Mouse (Mus musculus) cerebellum, adult 9-10 months (tissue): ENCODE measurements around the gene Yjefn3.
A peak's percentile ranks its signal among the peaks of the same experiment; 100 is the strongest.

Experiments
- DNase-seq: peaks from one replicate; pipeline ENCODE4 v3.0.0; 2022

Gene Yjefn3

GRCm38 (mm10) chr8:69906260-69906659, 3.7 kb upstream of the Yjefn3 start:
- no peak for DNase-seq

- peak; percentile 57 for DNase-seq
Observed at GRCm38 (mm10) chr8:69904096-69904495, 1.6 kb upstream of the Yjefn3 start.

GRCm38 (mm10) chr8:69903063-69903542, 591 bp upstream of the Yjefn3 start:
- peak; percentile 99 for DNase-seq

GRCm38 (mm10) chr8:69901484-69902162, 889 bp downstream of the Yjefn3 start:
- DNase-seq: peak; percentile 97

- peak; percentile 68 for DNase-seq
Observed at GRCm38 (mm10) chr8:69900895-69901451, 1.5 kb downstream of the Yjefn3 start.

GRCm38 (mm10) chr8:69899876-69900275, 2.6 kb downstream of the Yjefn3 start:
- no peak for DNase-seq

- DNase-seq: no peak
Observed at GRCm38 (mm10) chr8:69897857-69898256, 4.7 kb downstream of the Yjefn3 start.

- no peak for DNase-seq
Observed at GRCm38 (mm10) chr8:69895772-69896451, 6.6 kb downstream of the Yjefn3 start.

GRCm38 (mm10) chr8:69894836-69895332, 7.6 kb downstream of the Yjefn3 start:
- no peak for DNase-seq

- DNase-seq: peak; percentile 61
Observed at GRCm38 (mm10) chr8:69893863-69894262, 8.6 kb downstream of the Yjefn3 start.

- DNase-seq: peak; percentile 47
Observed at GRCm38 (mm10) chr8:69890813-69891241, 11.7 kb downstream of the Yjefn3 start.

- DNase-seq: no peak
Observed at GRCm38 (mm10) chr8:69888902-69889301, 13.6 kb downstream of the Yjefn3 start.

- no peak for DNase-seq
Observed at GRCm38 (mm10) chr8:69888244-69888866, 14.2 kb downstream of the Yjefn3 start.

GRCm38 (mm10) chr8:69887289-69888243, 14.9 kb downstream of the Yjefn3 start, which contains the start of gene Cilp2:
Gene Cilp2 (minus strand): TSS chr8:69887687.
- DNase-seq: no peak

GRCm38 (mm10) chr8:69884141-69884540, 18.4 kb downstream of the Yjefn3 start:
- no peak for DNase-seq

- no peak for DNase-seq
Observed at GRCm38 (mm10) chr8:69882833-69883600, 19.5 kb downstream of the Yjefn3 start.

GRCm38 (mm10) chr8:69882021-69882756, 20.3 kb downstream of the Yjefn3 start:
- DNase-seq: no peak

GRCm38 (mm10) chr8:69881261-69881865, 21.1 kb downstream of the Yjefn3 start:
- no peak for DNase-seq

GRCm38 (mm10) chr8:69880841-69881240, 21.7 kb downstream of the Yjefn3 start:
- no peak for DNase-seq

- DNase-seq: no peak
Observed at GRCm38 (mm10) chr8:69879678-69880077, 22.8 kb downstream of the Yjefn3 start.
